Mouse (Mus musculus) midbrain, embryonic 13.5 days (tissue): ENCODE data around the gene Mag. TPM values are rescaled to one million over a fixed set of nuclear protein-coding genes. Genes with fewer than 3 reads are reported as not detected.

Experiments
- ATAC-seq: fragments of 200-750 bp; cut with Nextera tagmentation; 2 replicates; pipeline ENCODE4 v1.8.0; 2017; ENCODE audit warnings: mild to moderate bottlenecking, moderate TSS enrichment, moderate library complexity
- H3K27ac ChIP-seq: fragments of 300-500 bp; sonication (generic); 2 replicates; pipeline ENCODE4 v1.5.1; 2015; ENCODE audit warnings: inconsistent platforms, mild to moderate bottlenecking, moderate library complexity
- H3K27me3 ChIP-seq: fragments of 300-500 bp; sonication (generic); 2 replicates; pipeline ENCODE4 v1.6.1; 2015; ENCODE audit warnings: mild to moderate bottlenecking, inconsistent platforms
- H3K36me3 ChIP-seq: fragments of 300-500 bp; sonication (generic); 2 replicates; pipeline ENCODE4 v1.6.1; 2015; ENCODE audit warnings: mild to moderate bottlenecking, inconsistent platforms
- H3K4me1 ChIP-seq: fragments of 300-500 bp; sonication (generic); replicated peaks from 2 replicates; pipeline ENCODE4 v1.6.1; 2015; ENCODE audit warnings: inconsistent platforms
- H3K4me2 ChIP-seq: fragments of 300-500 bp; sonication (generic); replicated peaks from 2 replicates; pipeline ENCODE4 v1.6.1; 2015; ENCODE audit warnings: moderate library complexity, mild to moderate bottlenecking, inconsistent platforms
- H3K4me3 ChIP-seq: fragments of 300-500 bp; sonication (generic); replicated peaks from 2 replicates; pipeline ENCODE4 v1.5.1; 2015; ENCODE audit warnings: mild to moderate bottlenecking, inconsistent platforms
- H3K9ac ChIP-seq: fragments of 300-500 bp; sonication (generic); replicated peaks from 2 replicates; pipeline ENCODE4 v1.6.1; 2015; ENCODE audit warnings: mild to moderate bottlenecking, inconsistent platforms
- H3K9me3 ChIP-seq: fragments of 300-500 bp; sonication (generic); 2 replicates; pipeline ENCODE4 v1.6.1; 2016; ENCODE audit warnings: mild to moderate bottlenecking, inconsistent platforms
- WGBS: fragments of 180-500 bp; shearing (Covaris S2); methylation state at CpG from one replicate; pipeline ENCODE4 v1.1.7; 2015; 5-methylcytosine and 5-hydroxymethylcytosine counted together
- polyA plus RNA-seq: library from polyadenylated mRNA; unstranded; fragments of >200 nt; fragmentation: Nextera tagmentation; extraction: Ambion mirVana; gene quantifications from 2 replicates; pipeline ENCODE4 v1.2.1, GENCODE M21; 2015

Mag gene
- polyA plus RNA-seq, 1 experiment from 2014 or later: 1.3 TPM

- no peak for ATAC-seq
- H3K4me3 ChIP-seq: no peak overlapping the region
- no peaks in the 10 kb centered on the region for H3K4me1 ChIP-seq
- no peak overlapping the region for H3K27ac ChIP-seq
- WGBS: 77% methylated on average over 7 of the region's 7 CpGs
- no peak overlapping the region for H3K4me2 ChIP-seq
- H3K9ac ChIP-seq: no peak overlapping the region
- no peaks in the 10 kb centered on the region for H3K9me3 ChIP-seq
- no peaks in the 10 kb centered on the region for H3K27me3 ChIP-seq
- H3K36me3 ChIP-seq: no peaks in the 10 kb centered on the region
Observed at GRCm38 (mm10) chr7:30888786-30889185, 25.9 kb downstream of the Mag start.

GRCm38 (mm10) chr7:30887568-30888188 lies 27.0 kb downstream of the Mag start:
- Histone ChIP-seq H3K4me3 (no peak overlapping the region), H3K27me3 (no peaks in the 10 kb centered on the region), H3K9ac (no peak overlapping the region), H3K4me2 (no peak overlapping the region), H3K4me1 (no peaks in the 10 kb centered on the region), H3K36me3 (no peaks in the 10 kb centered on the region), H3K9me3 (no peaks in the 10 kb centered on the region), H3K27ac (no peak overlapping the region)
- 89% methylated on average over 14 of the region's 14 CpGs for WGBS
- no peak for ATAC-seq

- no peaks in the 10 kb centered on the region for H3K27me3 ChIP-seq
- no peak overlapping the region for H3K9ac ChIP-seq
- no peak for ATAC-seq
- WGBS: 90% methylated on average over 4 of the region's 4 CpGs
- H3K9me3 ChIP-seq: no peaks in the 10 kb centered on the region
- no peak overlapping the region for H3K4me2 ChIP-seq
- H3K27ac ChIP-seq: no peak overlapping the region
- no peaks in the 10 kb centered on the region for H3K36me3 ChIP-seq
- no peak overlapping the region for H3K4me3 ChIP-seq
- H3K4me1 ChIP-seq: no peaks in the 10 kb centered on the region
Observed at GRCm38 (mm10) chr7:30886852-30887251, 27.8 kb downstream of the Mag start.

GRCm38 (mm10) chr7:30884047-30884446 lies 30.6 kb downstream of the Mag start:
- no peaks in the 10 kb centered on the region for H3K27me3 ChIP-seq
- no peaks in the 10 kb centered on the region for H3K9me3 ChIP-seq
- H3K36me3 ChIP-seq: no peaks in the 10 kb centered on the region
- no peak overlapping the region for H3K4me2 ChIP-seq
- H3K27ac ChIP-seq: no peak overlapping the region
- H3K4me1 ChIP-seq: no peaks in the 10 kb centered on the region
- no peak overlapping the region for H3K9ac ChIP-seq
- no peak for ATAC-seq
- H3K4me3 ChIP-seq: no peak overlapping the region

- no peaks in the 10 kb centered on the region for H3K4me1 ChIP-seq
- ATAC-seq: no peak
- no peak overlapping the region for H3K4me3 ChIP-seq
- no peaks in the 10 kb centered on the region for H3K36me3 ChIP-seq
- no peak overlapping the region for H3K27ac ChIP-seq
- 85% methylated on average over 3 of the region's 3 CpGs for WGBS
- H3K9me3 ChIP-seq: no peaks in the 10 kb centered on the region
- no peak overlapping the region for H3K9ac ChIP-seq
- H3K27me3 ChIP-seq: no peaks in the 10 kb centered on the region
- H3K4me2 ChIP-seq: no peak overlapping the region
Observed at GRCm38 (mm10) chr7:30881367-30881766, 33.3 kb downstream of the Mag start.

GRCm38 (mm10) chr7:30880176-30880575 lies 34.5 kb downstream of the Mag start, which contains the start of gene Cd22:
TSS of gene Cd22 (minus strand) at chr7:30880342.
- 81% methylated on average over 7 of the region's 7 CpGs for WGBS
- H3K4me1 ChIP-seq: no peaks in the 10 kb centered on the region
- H3K4me3 ChIP-seq: no peak within 1 kb of the TSS
- no peaks in the 10 kb centered on the region for H3K9me3 ChIP-seq
- no peaks in the 10 kb centered on the region for H3K36me3 ChIP-seq
- no peak within 1 kb of the TSS for H3K4me2 ChIP-seq
- no peak for ATAC-seq
- H3K27me3 ChIP-seq: no peaks in the 10 kb centered on the region
- H3K9ac ChIP-seq: no peak within 1 kb of the TSS
- H3K27ac ChIP-seq: no peak within 1 kb of the TSS

GRCm38 (mm10) chr7:30878950-30879349 lies 35.7 kb downstream of the Mag start:
- no peak overlapping the region for H3K9ac ChIP-seq
- no peaks in the 10 kb centered on the region for H3K9me3 ChIP-seq
- H3K27me3 ChIP-seq: no peaks in the 10 kb centered on the region
- WGBS: 82% methylated on average over 6 of the region's 6 CpGs
- H3K27ac ChIP-seq: no peak overlapping the region
- H3K4me2 ChIP-seq: no peak overlapping the region
- H3K4me1 ChIP-seq: no peaks in the 10 kb centered on the region
- no peak for ATAC-seq
- no peak overlapping the region for H3K4me3 ChIP-seq
- H3K36me3 ChIP-seq: no peaks in the 10 kb centered on the region

GRCm38 (mm10) chr7:30873083-30873482 lies 41.6 kb downstream of the Mag start:
- Histone ChIP-seq H3K27ac (no peak overlapping the region), H3K27me3 (no peaks in the 10 kb centered on the region), H3K4me2 (peak overlapping the region; percentile 35), H3K36me3 (no peaks in the 10 kb centered on the region), H3K4me3 (no peak overlapping the region), H3K9ac (no peak overlapping the region), H3K9me3 (no peaks in the 10 kb centered on the region), H3K4me1 (no peaks in the 10 kb centered on the region)
- WGBS: 35% methylated on average over 15 of the region's 15 CpGs
- no peak for ATAC-seq

GRCm38 (mm10) chr7:30863386-30863785 lies 51.3 kb downstream of the Mag start:
- 60% methylated on average over 8 of the region's 8 CpGs for WGBS
- Histone ChIP-seq H3K4me3 (no peak overlapping the region), H3K9ac (no peak overlapping the region), H3K27me3 (peaks cover under 1% of the 10 kb centered on the region; the same call in 1 of the 2 replicates), H3K4me1 (peaks cover 5% of the 10 kb centered on the region; the same call in 1 of the 2 replicates), H3K36me3 (no peaks in the 10 kb centered on the region), H3K27ac (no peak overlapping the region), H3K4me2 (no peak overlapping the region), H3K9me3 (no peaks in the 10 kb centered on the region)
- no peak for ATAC-seq

GRCm38 (mm10) chr7:30861464-30861863 lies 53.2 kb downstream of the Mag start, which contains the start of gene Ffar1:
TSS of gene Ffar1 (minus strand) at chr7:30861564.
- no peak for ATAC-seq
- 86% methylated on average over 12 of the region's 12 CpGs for WGBS
- Histone ChIP-seq H3K4me2 (no peak within 1 kb of the TSS), H3K27ac (no peak within 1 kb of the TSS), H3K36me3 (no peaks in the 10 kb centered on the region), H3K9ac (no peak within 1 kb of the TSS), H3K27me3 (peaks cover 7% of the 10 kb centered on the region; the same call in 1 of the 2 replicates), H3K9me3 (no peaks in the 10 kb centered on the region), H3K4me3 (no peak within 1 kb of the TSS), H3K4me1 (peaks cover 5% of the 10 kb centered on the region; the same call in 1 of the 2 replicates)

- peak overlapping the region; percentile 31 for H3K4me3 ChIP-seq
- no peaks in the 10 kb centered on the region for H3K9me3 ChIP-seq
- H3K36me3 ChIP-seq: no peaks in the 10 kb centered on the region
- no peak overlapping the region for H3K27ac ChIP-seq
- H3K27me3 ChIP-seq: peaks cover 7% of the 10 kb centered on the region; the same call in 1 of the 2 replicates
- H3K9ac ChIP-seq: no peak overlapping the region; the same call in 1 of the 2 replicates
- peak overlapping the region; percentile 48 for H3K4me2 ChIP-seq
- H3K4me1 ChIP-seq: peaks cover 5% of the 10 kb centered on the region; the same call in 1 of the 2 replicates
- peak; percentile 78 for ATAC-seq
- 9% methylated on average over 13 of the region's 16 CpGs for WGBS
Observed at GRCm38 (mm10) chr7:30859635-30860402, 54.9 kb downstream of the Mag start.

- Histone ChIP-seq H3K36me3 (no peaks in the 10 kb centered on the region), H3K27ac (no peak overlapping the region), H3K4me2 (peak overlapping the region; percentile 48; the same call in 1 of the 2 replicates), H3K4me3 (no peak overlapping the region), H3K9me3 (no peaks in the 10 kb centered on the region), H3K27me3 (peaks cover 7% of the 10 kb centered on the region; the same call in 1 of the 2 replicates), H3K9ac (no peak overlapping the region), H3K4me1 (peaks cover 5% of the 10 kb centered on the region; the same call in 1 of the 2 replicates)
- ATAC-seq: peak; percentile 57
Observed at GRCm38 (mm10) chr7:30859290-30859634, 55.4 kb downstream of the Mag start.
